Mouse (Mus musculus): Measurements from ENCODE around the gene Fzd10. TPM values are rescaled to one million over a fixed set of nuclear protein-coding genes. Genes with fewer than 3 reads are reported as not detected.

Fzd10 gene
- polyA plus RNA-seq, 1 experiment, result not detected

DNA sequence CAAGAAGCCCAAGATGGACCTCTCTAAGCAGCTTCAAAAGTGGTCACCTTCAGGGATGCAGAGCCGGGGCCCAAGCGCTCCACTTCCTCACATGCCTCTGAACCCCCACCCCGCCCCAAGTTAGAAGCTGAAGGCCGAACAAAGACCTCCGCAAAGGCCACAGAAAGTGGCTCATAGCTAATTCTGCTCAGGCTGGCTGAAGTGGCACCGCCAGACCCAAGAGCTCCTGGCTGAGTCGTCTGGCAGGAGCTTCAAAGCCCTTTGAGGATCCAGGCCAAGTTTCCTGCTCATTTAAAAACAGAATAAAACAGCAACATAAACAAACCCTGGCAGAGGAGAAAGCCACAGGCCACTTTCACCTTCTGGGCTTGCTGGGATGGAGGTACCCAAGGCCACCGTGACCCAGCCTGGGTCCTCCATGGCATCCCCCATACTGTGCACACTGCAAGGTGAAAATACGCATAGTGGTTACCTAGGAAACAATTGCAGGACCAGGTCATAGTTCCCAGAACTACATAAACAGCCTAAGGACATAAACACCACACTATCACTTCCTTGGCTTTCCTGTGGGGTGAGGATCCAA, 24.6 kb upstream of the Fzd10 start:
- 52% methylated on average over 9 of the region's 9 CpGs for WGBS

DNA sequence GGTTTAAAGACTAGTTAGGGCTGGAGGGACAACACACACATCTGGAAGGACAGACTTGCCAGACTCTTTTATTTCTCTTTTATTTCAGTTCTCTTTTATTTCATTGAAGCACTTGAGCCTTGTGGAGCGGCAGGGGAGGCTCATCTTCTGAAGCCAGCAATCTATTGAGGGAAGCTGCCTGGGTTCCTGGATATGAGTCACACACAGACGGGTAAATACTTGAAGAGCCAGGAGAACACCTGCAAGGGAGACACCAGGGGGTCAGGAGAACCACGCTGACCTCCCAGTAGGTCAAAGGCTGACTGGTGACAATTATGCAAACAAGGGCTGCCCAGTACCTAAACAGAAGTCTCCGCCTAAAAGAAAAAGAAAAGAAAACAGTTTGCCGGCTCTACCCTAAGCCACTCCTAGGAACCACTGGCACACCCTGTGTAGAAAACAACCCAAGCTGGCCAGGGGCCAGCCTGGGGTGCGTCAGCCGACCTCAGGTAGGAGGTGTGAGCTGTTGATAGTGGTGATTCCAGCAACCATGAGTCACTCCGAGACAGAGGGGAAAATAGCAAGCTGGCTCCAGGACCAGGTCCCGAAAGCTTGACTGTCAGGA, 21.5 kb upstream of the Fzd10 start:
- Histone ChIP-seq H3K4me1 (ENCODE audit: control insufficient read depth, insufficient read depth, low read length) (no peaks in the 10 kb centered on the region), H3K27ac (ENCODE audit: insufficient read depth, low read depth, low read length) (no peak overlapping the region), H3K4me3 (ENCODE audit: insufficient read depth, low read depth, low read length) (no peak overlapping the region)
- WGBS, result 40% methylated on average over 9 of the region's 9 CpGs
- no peak for TF ChIP-seq CTCF (IDR thresholded peaks at IDR 0.05; ENCODE audit: insufficient read depth, low read depth, low read length)
- no peak for TF ChIP-seq POLR2A (IDR thresholded peaks at IDR 0.05; ENCODE audit: insufficient read depth, low read depth, low read length)

More for the DNA sequence above, 24.6 kb upstream of the Fzd10 start:
- TF ChIP-seq CTCF (IDR thresholded peaks at IDR 0.05; ENCODE audit: insufficient read depth, low read depth, low read length) (no peak), POLR2A (IDR thresholded peaks at IDR 0.05; ENCODE audit: insufficient read depth, low read depth, low read length) (no peak)
- Histone ChIP-seq H3K4me1 (ENCODE audit: control insufficient read depth, insufficient read depth, low read length) (no peaks in the 10 kb centered on the region), H3K4me3 (ENCODE audit: insufficient read depth, low read depth, low read length) (no peak overlapping the region), H3K27ac (ENCODE audit: insufficient read depth, low read depth, low read length) (no peak overlapping the region)

- 67% methylated on average over 4 of the region's 4 CpGs for WGBS
Measured at GRCm38 (mm10) chr5:128580931-128581330, 19.7 kb upstream of the Fzd10 start.

GRCm38 (mm10) chr5:128581516-128581921, 19.1 kb upstream of the Fzd10 start:
- 55% methylated on average over 8 of the region's 8 CpGs for WGBS
- Histone ChIP-seq H3K27ac (ENCODE audit: insufficient read depth, low read depth, low read length) (no peak overlapping the region), H3K4me3 (ENCODE audit: insufficient read depth, low read depth, low read length) (no peak overlapping the region), H3K4me1 (ENCODE audit: control insufficient read depth, insufficient read depth, low read length) (no peaks in the 10 kb centered on the region)
- TF ChIP-seq POLR2A (IDR thresholded peaks at IDR 0.05; ENCODE audit: insufficient read depth, low read depth, low read length), result no peak
- TF ChIP-seq CTCF (IDR thresholded peaks at IDR 0.05; ENCODE audit: insufficient read depth, low read depth, low read length), result no peak

More at GRCm38 (mm10) chr5:128580931-128581330, 19.7 kb upstream of the Fzd10 start:
- no peaks in the 10 kb centered on the region for H3K4me1 ChIP-seq (ENCODE audit: control insufficient read depth, insufficient read depth, low read length)
- H3K27ac ChIP-seq (ENCODE audit: insufficient read depth, low read depth, low read length), result no peak overlapping the region
- H3K4me3 ChIP-seq (ENCODE audit: insufficient read depth, low read depth, low read length), result no peak overlapping the region
- TF ChIP-seq POLR2A (IDR thresholded peaks at IDR 0.05; ENCODE audit: insufficient read depth, low read depth, low read length), result no peak
- no peak for TF ChIP-seq CTCF (IDR thresholded peaks at IDR 0.05; ENCODE audit: insufficient read depth, low read depth, low read length)

- no peak overlapping the region for H3K27ac ChIP-seq (ENCODE audit: insufficient read depth, low read depth, low read length)
- no peak overlapping the region for H3K4me3 ChIP-seq (ENCODE audit: insufficient read depth, low read depth, low read length)
- TF ChIP-seq CTCF (IDR thresholded peaks at IDR 0.05; ENCODE audit: insufficient read depth, low read depth, low read length) (no peak), POLR2A (IDR thresholded peaks at IDR 0.05; ENCODE audit: insufficient read depth, low read depth, low read length) (no peak)
- H3K4me1 ChIP-seq (ENCODE audit: control insufficient read depth, insufficient read depth, low read length), result no peaks in the 10 kb centered on the region
- WGBS, result 58% methylated on average over 1 of the region's 1 CpGs
Measured at GRCm38 (mm10) chr5:128589231-128589630, 11.4 kb upstream of the Fzd10 start.

GRCm38 (mm10) chr5:128593446-128593845, 7.2 kb upstream of the Fzd10 start:
- H3K27ac ChIP-seq (ENCODE audit: insufficient read depth, low read depth, low read length), result no peak overlapping the region
- H3K4me1 ChIP-seq (ENCODE audit: control insufficient read depth, insufficient read depth, low read length), result no peaks in the 10 kb centered on the region; the same call in 1 of the 2 replicates
- TF ChIP-seq CTCF (IDR thresholded peaks at IDR 0.05; ENCODE audit: insufficient read depth, low read depth, low read length), result no peak
- no peak for TF ChIP-seq POLR2A (IDR thresholded peaks at IDR 0.05; ENCODE audit: insufficient read depth, low read depth, low read length)
- 93% methylated on average over 13 of the region's 13 CpGs for WGBS
- no peak overlapping the region for H3K4me3 ChIP-seq (ENCODE audit: insufficient read depth, low read depth, low read length)

DNA sequence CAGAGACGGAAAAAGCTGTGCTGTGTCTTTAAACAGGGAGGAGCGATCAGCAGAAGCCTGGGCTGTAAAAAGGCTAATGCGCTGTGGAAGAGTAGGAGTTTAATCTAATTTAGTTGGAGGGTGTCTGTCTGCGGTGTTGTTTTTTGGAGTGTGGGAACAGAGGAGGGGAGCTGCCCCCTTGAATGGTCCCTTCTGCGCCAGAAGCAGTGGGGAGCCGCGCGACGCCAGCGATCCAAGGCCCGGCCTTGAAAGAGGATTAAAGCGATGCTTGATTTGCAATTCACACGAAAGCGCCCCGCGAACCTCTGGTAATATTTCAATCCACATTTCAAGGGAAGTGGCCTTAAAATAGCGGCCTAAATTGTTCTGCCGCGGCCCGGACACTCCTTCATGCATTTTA, 3.8 kb upstream of the Fzd10 start:
- TF ChIP-seq POLR2A (IDR thresholded peaks at IDR 0.05; ENCODE audit: insufficient read depth, low read depth, low read length) (no peak), CTCF (IDR thresholded peaks at IDR 0.05; ENCODE audit: insufficient read depth, low read depth, low read length) (no peak)
- H3K4me1 ChIP-seq (ENCODE audit: control insufficient read depth, insufficient read depth, low read length), result peaks cover 31% of the 10 kb centered on the region
- 5% methylated on average over 20 of the region's 20 CpGs for WGBS

DNA sequence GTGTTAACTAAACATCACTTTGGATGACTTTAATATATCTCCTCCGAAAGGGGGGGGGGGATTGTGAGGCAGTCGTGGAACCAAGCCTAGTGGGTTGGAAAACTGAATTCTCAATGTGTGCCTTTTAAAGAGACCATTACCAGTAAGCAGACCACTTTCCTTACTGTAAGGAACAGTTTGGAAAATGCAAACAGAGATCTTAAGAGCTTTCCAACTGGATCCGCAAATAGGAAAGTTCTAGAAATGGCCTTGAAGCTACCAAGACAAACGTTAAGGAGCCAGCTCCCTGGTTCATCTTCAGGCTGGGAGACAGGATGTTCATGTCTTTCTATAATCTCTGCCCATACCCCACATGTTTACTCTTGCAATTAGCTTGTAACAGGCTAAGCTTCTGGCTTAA, 3.3 kb upstream of the Fzd10 start:
- 52% methylated on average over 4 of the region's 4 CpGs for WGBS
- Histone ChIP-seq H3K4me1 (ENCODE audit: control insufficient read depth, insufficient read depth, low read length) (peaks cover 33% of the 10 kb centered on the region), H3K4me3 (ENCODE audit: insufficient read depth, low read depth, low read length) (no peak overlapping the region), H3K27ac (ENCODE audit: insufficient read depth, low read depth, low read length) (no peak overlapping the region)
- no peak for TF ChIP-seq POLR2A (IDR thresholded peaks at IDR 0.05; ENCODE audit: insufficient read depth, low read depth, low read length)

More for the DNA sequence above, 3.8 kb upstream of the Fzd10 start:
- peak overlapping the region; percentile 37 for H3K4me3 ChIP-seq (ENCODE audit: insufficient read depth, low read depth, low read length)
- H3K27ac ChIP-seq (ENCODE audit: insufficient read depth, low read depth, low read length), result no peak overlapping the region

- Histone ChIP-seq H3K27ac (ENCODE audit: insufficient read depth, low read depth, low read length) (no peak overlapping the region), H3K4me1 (ENCODE audit: control insufficient read depth, insufficient read depth, low read length) (peaks cover 33% of the 10 kb centered on the region), H3K4me3 (ENCODE audit: insufficient read depth, low read depth, low read length) (no peak overlapping the region)
- 10% methylated on average over 10 of the region's 10 CpGs for WGBS
- TF ChIP-seq CTCF (IDR thresholded peaks at IDR 0.05; ENCODE audit: insufficient read depth, low read depth, low read length), result no peak
- no peak for TF ChIP-seq POLR2A (IDR thresholded peaks at IDR 0.05; ENCODE audit: insufficient read depth, low read depth, low read length)
Measured at GRCm38 (mm10) chr5:128598191-128598720, 2.4 kb upstream of the Fzd10 start.
